15 mouse cellular contexts compared by ENCODE assay signal in the genomic region with DNA sequence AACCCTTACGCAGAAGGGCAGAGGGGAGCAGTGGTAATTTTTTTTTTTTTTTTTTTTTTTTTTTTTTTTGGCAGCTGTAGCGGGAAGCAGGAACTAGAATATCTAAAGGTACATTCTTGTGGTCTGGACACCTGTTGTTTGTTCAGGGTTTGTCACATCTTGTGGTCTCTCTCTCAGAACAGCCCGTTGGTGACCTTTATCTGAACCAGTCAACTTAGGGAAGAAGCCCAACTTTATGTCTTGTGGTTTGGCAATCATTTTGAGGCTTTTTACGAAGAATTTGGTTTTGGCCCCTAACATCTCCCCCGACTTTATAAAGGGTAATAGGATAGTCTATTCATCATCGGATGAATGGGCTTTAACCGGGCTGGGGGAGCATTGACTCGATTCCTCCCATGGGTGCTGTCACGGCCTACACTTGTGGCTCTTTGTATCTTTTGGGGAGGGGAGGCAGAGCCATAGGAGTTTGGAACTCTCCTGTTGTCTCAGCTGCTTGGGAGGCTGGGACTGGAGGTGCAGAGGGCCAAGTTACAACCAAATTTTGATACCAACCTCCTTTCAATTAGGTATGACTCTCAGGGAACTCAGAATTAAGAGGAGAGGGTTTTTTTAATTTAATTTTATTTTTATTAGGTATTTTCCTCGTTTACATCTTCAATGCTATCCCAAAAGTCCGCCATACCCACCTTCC.
DNase-seq lines count a peak whose midpoint lies in the region; ATAC-seq and TF ChIP-seq lines count a peak whose summit lies in the region.
"Had no signal": no experiment of that assay in that cellular context is flagged by ENCODE, and none has a peak within 500 bp of the region (broad histone marks: within the 10 kb centered on the region; RNA-seq: fewer than 3 reads in every experiment).

No protein-coding gene starts in this region.

- H3K9ac ChIP-seq in forebrain, embryonic 13.5 days: no peak overlapping the region
- no peak overlapping the region for H3K9ac ChIP-seq in kidney, embryonic 14.5 days (ENCODE audit: low read depth, low read length)
- H3K9ac ChIP-seq: intestine, embryonic 15.5 days; liver, embryonic 15.5 days had no signal

- H3K79me2 ChIP-seq in C2C12 (ENCODE audit: control insufficient read depth, insufficient read depth): no peaks in the 10 kb centered on the region

- DNase-seq in A20 (ENCODE audit: low read depth, low spot score): peak; percentile 89
- DNase-seq in T-cell, adult 2 months (ENCODE audit: low spot score): peak; percentile 64
- DNase-seq in naive thymus-derived CD4-positive, alpha-beta T cell, adult 2 months (ENCODE audit: low read depth): peak; percentile 68
- DNase-seq in cerebellum, postnatal 14 days: no peak
- no peak for DNase-seq in adrenal gland, postnatal 25 days
- DNase-seq: cerebellum, adult 9-10 months; heart, adult 18-20 months; heart, postnatal 14 days; kidney, postnatal 4 days had no signal

- H3K9me3 ChIP-seq in forebrain, embryonic 13.5 days (replicated peaks): no peaks in the 10 kb centered on the region
- no peaks in the 10 kb centered on the region for H3K9me3 ChIP-seq in kidney, embryonic 14.5 days (ENCODE audit: control insufficient read depth, low read length)
- H3K9me3 ChIP-seq: intestine, embryonic 15.5 days; liver, embryonic 15.5 days had no signal

- H3K36me3 ChIP-seq in C2C12 (ENCODE audit: control insufficient read depth, insufficient read depth): no peaks in the 10 kb centered on the region
- H3K36me3 ChIP-seq in forebrain, embryonic 13.5 days (ENCODE audit: poor library complexity, severe bottlenecking): no peaks in the 10 kb centered on the region
- H3K36me3 ChIP-seq in kidney, embryonic 14.5 days (ENCODE audit: control insufficient read depth, insufficient read depth, low read length): no peaks in the 10 kb centered on the region
- H3K36me3 ChIP-seq: intestine, embryonic 15.5 days; liver, embryonic 15.5 days had no signal

- no peaks in the 10 kb centered on the region for H3K4me1 ChIP-seq in forebrain, embryonic 13.5 days
- no peaks in the 10 kb centered on the region for H3K4me1 ChIP-seq in kidney, embryonic 14.5 days (ENCODE audit: control insufficient read depth, insufficient read depth, low read length)
- H3K4me1 ChIP-seq: intestine, embryonic 15.5 days; liver, embryonic 15.5 days had no signal

- no peak for TF ChIP-seq CTCF in C2C12 (IDR thresholded peaks at IDR 0.05; ENCODE audit: control insufficient read depth, insufficient read depth, insufficient read length)

- H3K4me2 ChIP-seq in forebrain, embryonic 13.5 days: no peak overlapping the region
- H3K4me2 ChIP-seq in kidney, embryonic 14.5 days (replicated peaks; ENCODE audit: low read depth, low read length): no peak overlapping the region
- H3K4me2 ChIP-seq: intestine, embryonic 15.5 days; liver, embryonic 15.5 days had no signal

- H3K27me3 ChIP-seq in C2C12 (ENCODE audit: control insufficient read depth, insufficient read depth, insufficient read length): no peaks in the 10 kb centered on the region
- no peaks in the 10 kb centered on the region for H3K27me3 ChIP-seq in forebrain, embryonic 13.5 days
- no peaks in the 10 kb centered on the region for H3K27me3 ChIP-seq in kidney, embryonic 14.5 days (ENCODE audit: control insufficient read depth, insufficient read depth, low read length)
- H3K27me3 ChIP-seq: intestine, embryonic 15.5 days; liver, embryonic 15.5 days had no signal

- H3K27ac ChIP-seq in forebrain, embryonic 13.5 days: no peak overlapping the region
- H3K27ac ChIP-seq in kidney, embryonic 14.5 days (ENCODE audit: low read depth, low read length): no peak overlapping the region
- H3K27ac ChIP-seq: intestine, embryonic 15.5 days; left cerebral cortex, adult 2 months; liver, embryonic 15.5 days had no signal

- WGBS in forebrain, embryonic 13.5 days: 86% methylated on average over 11 of the region's 11 CpGs
- WGBS in kidney, embryonic 14.5 days: 84% methylated on average over 11 of the region's 11 CpGs

- H3K79me3 ChIP-seq in C2C12 (ENCODE audit: low read depth): no peaks in the 10 kb centered on the region

- no peak overlapping the region for H3K4me3 ChIP-seq in C2C12 (ENCODE audit: insufficient read depth, poor library complexity, severe bottlenecking)
- H3K4me3 ChIP-seq in forebrain, embryonic 13.5 days: no peak overlapping the region
- no peak overlapping the region for H3K4me3 ChIP-seq in kidney, embryonic 14.5 days (ENCODE audit: low read length)
- H3K4me3 ChIP-seq: intestine, embryonic 15.5 days; left cerebral cortex, adult 2 months; liver, embryonic 15.5 days had no signal

- no peak overlapping the region for H3ac ChIP-seq in C2C12 (ENCODE audit: control insufficient read depth, insufficient read length, low read depth)

- ATAC-seq in forebrain, embryonic 13.5 days: no peak
- ATAC-seq in kidney, embryonic 14.5 days (ENCODE audit: low FRiP score, low TSS enrichment): no peak
- ATAC-seq: intestine, embryonic 15.5 days had no signal

TF ChIP-seq in C2C12, 6 proteins besides CTCF, POLR2A, EP300 and RAD21:
- TF ChIP-seq MYOD1 (IDR thresholded peaks at IDR 0.05; ENCODE audit: control insufficient read depth, insufficient read length, low read depth): peak; percentile 81
- TF ChIP-seq MYOG (IDR thresholded peaks at IDR 0.05; ENCODE audit: control insufficient read depth, extremely low read depth, insufficient read length): no peak
TF ChIP-seq in C2C12: peak in this region for 1.

Comparison
In these comparisons a context has a peak if more than half of its experiments do, and no peak if none do; other contexts are left out.
1. DNase-seq: peak in A20 (single experiment), T-cell, adult 2 months (single experiment) and naive thymus-derived CD4-positive, alpha-beta T cell, adult 2 months (single experiment); none in cerebellum, postnatal 14 days (0 of 2) and adrenal gland, postnatal 25 days (single experiment).